Mouse (Mus musculus): ENCODE results near the gene Hdac4.

Gene Hdac4

GRCm38 (mm10) chr1:92069932-92070677 is 125.4 kb downstream of the Hdac4 start:
- in situ Hi-C loops (cut with MboI, MseI), result loop anchor here (10.0 to 25.0 kb wide), 2 partner anchors 575 to 1967 kb away; partner anchors contain the start of genes Cops9 (in 1 of the 2) and Otos (in 1 of the 2)

GRCm38 (mm10) chr1:92069464-92069863 is 126.0 kb downstream of the Hdac4 start:
- in situ Hi-C loops (cut with MboI, MseI), result loop anchor here in 1 of 2 experiments (25.0 kb wide), 1 partner anchor 1968 kb away; no protein-coding TSS in a partner anchor

- in situ Hi-C loops (cut with MboI, MseI), result loop anchor here in 1 of 2 experiments (25.0 kb wide), 1 partner anchor 1973 kb away; no protein-coding TSS in a partner anchor
Measured at GRCm38 (mm10) chr1:92064307-92064706, 131.2 kb downstream of the Hdac4 start.

DNA sequence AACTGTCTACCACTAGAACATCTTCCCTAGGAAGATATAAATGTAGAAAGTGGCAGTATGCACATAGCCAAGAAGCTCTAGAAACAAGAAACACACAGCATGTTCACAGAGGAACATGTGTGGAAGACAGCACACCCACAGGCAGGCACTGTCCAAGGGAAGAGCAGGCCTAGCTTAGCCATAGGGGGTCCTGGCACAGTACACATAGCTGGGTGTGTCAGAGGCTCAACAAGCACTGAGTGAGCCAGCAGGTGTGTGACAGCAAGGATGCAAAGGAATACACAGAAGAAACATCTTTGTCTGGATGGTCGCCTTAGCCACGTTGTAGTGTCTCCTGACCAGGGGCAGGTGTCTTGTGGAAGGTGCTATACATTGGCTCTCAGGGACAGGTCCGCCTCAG is 132.2 kb downstream of the Hdac4 start:
- in situ Hi-C loops (cut with MboI, MseI), result loop anchor here in 1 of 2 experiments (25.0 kb wide), 1 partner anchor 1974 kb away; no protein-coding TSS in a partner anchor

GRCm38 (mm10) chr1:92061198-92062073 is 134.1 kb downstream of the Hdac4 start:
- in situ Hi-C loops (cut with MboI, MseI), result loop anchor here in 1 of 2 experiments (25.0 kb wide), 1 partner anchor 1976 kb away; no protein-coding TSS in a partner anchor

- in situ Hi-C loops (cut with MboI, MseI), result loop anchor here in 1 of 2 experiments (25.0 kb wide), 1 partner anchor 1977 kb away; no protein-coding TSS in a partner anchor
Measured at GRCm38 (mm10) chr1:92060532-92061064, 134.9 kb downstream of the Hdac4 start.

- in situ Hi-C loops (cut with MboI, MseI), result loop anchor here (5.0 to 25.0 kb wide), 2 partner anchors 58 to 1978 kb away; no protein-coding TSS in a partner anchor
Measured at GRCm38 (mm10) chr1:92059571-92059970, 135.9 kb downstream of the Hdac4 start.

GRCm38 (mm10) chr1:92058731-92059425 is 136.6 kb downstream of the Hdac4 start:
- in situ Hi-C loops (cut with MboI, MseI), result loop anchor here (5.0 to 25.0 kb wide), 2 partner anchors 58 to 1978 kb away; no protein-coding TSS in a partner anchor

- in situ Hi-C loops (cut with MboI, MseI), result loop anchor here (5.0 to 25.0 kb wide), 2 partner anchors 60 to 1980 kb away; no protein-coding TSS in a partner anchor
Measured at GRCm38 (mm10) chr1:92057068-92057467, 138.4 kb downstream of the Hdac4 start.

DNA sequence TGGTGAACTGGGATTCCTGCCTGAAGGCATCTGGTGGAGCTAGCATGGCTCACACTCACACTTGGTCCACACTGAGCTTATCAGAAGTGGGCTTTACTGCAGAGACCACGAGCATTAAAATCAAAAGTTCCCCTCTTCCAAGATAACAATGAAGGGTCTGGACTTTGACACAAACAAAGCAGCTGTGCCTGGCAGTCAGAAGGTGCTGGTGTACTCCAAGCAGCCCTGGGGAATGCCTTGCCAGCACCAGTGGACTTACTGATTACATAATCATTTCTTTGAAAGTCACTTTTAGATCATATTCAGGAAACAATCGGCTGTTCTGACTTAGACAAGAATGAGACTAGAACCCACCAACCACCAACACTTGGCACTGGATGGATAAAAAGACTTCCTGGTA is 140.3 kb downstream of the Hdac4 start:
- in situ Hi-C loops (cut with MboI, MseI), result loop anchor here (5.0 to 25.0 kb wide), 2 partner anchors 62 to 1982 kb away; no protein-coding TSS in a partner anchor

DNA sequence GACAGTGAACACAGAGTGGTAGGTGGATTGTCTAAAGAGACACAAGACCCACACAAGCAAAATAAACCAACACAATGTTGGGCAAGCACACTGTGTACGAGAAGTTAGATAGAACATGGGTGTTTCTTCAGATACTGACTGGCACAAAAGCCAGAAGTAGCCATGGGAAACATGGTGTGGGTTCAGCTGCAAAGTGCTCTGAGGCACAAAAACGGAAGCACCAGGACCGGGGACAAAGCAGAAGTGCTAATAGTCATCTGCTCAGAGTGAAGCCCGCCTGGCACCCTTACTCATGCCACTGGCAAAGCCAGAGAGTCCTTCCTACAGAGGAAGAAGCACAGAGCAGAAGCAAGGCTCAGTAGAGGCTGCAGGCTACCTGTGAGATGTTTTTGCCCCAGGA is 143.3 kb downstream of the Hdac4 start:
- in situ Hi-C loops (cut with MboI, MseI), result loop anchor here (5.0 to 25.0 kb wide), 2 partner anchors 35 to 1985 kb away; no protein-coding TSS in a partner anchor

DNA sequence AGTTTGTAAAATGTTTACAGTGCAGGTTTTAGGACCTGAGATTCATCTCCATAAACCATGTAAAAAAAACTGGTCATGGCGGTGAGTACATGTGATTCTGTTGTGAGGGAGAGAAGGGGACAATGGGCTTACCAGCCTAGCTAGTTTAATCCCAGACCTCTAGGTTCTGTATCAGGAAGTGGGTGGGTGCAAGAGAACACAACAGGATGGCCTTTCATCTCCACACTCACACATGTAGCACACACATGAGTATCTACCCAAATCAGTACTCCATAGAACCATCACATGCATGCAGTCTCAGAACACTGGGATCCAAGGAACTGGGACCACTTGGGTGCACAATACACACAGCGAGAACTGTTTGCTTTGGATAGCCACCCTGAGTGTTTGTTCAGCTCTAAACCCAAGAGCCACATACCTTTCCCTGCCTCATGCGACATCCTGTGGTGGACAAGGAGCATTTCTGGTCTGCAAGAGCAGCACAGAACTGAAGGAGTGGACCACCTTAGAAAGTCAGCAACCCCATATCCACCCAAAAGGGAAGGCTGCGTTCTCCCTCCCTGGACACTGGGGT is 143.9 kb downstream of the Hdac4 start:
- in situ Hi-C loops (cut with MboI, MseI), result loop anchor here (5.0 to 25.0 kb wide), 2 partner anchors 36 to 1986 kb away; no protein-coding TSS in a partner anchor

GRCm38 (mm10) chr1:92050992-92051391 is 144.5 kb downstream of the Hdac4 start:
- in situ Hi-C loops (cut with MboI, MseI), result loop anchor here (5.0 to 25.0 kb wide), 2 partner anchors 36 to 1986 kb away; no protein-coding TSS in a partner anchor

- in situ Hi-C loops (cut with MboI, MseI), result loop anchor here (5.0 to 25.0 kb wide), 2 partner anchors 37 to 1987 kb away; no protein-coding TSS in a partner anchor
Measured at GRCm38 (mm10) chr1:92050566-92050965, 144.9 kb downstream of the Hdac4 start.

DNA sequence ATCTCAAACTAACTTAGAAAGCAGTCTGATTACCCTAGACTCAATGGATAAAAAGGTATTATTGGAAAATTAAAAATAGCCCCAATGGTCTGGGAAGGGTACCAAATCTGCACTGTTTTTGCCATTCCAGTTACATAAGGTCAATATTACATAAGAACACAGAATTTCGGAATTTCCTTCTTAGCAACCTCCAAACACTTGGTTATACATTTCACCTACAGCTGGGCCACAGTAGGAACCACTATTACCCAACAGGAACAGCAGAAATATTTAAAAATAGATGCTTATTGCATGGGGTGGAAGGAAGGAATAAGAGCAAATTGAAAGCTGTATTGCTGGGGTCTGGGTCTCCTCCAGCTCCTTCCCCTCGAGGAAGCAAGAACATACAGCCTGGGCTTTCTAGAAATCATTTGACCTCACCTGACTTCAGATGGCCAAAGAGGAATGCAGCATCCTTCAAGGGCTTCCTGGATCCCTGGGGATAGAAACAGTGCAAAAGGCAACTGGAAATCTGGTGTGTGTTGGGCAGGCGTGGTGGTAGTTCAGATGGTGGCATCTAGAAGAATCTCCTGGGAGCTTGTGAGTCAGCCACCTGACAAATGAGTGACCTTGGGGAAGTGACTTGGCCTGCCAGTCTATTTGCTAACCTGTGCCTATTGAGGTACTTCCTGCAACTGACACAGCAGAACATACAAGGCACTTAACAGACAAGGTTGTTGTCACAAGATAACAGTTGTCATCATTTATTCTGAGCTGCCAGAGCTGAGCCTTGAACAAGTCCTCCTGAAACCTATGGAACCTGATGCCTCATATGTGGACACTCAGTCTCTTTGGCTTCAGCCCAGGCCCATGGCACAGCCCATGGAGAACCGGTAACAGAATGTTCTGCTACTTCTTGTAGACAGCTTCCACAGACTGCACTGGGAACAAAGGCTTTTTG is 146.8 kb downstream of the Hdac4 start:
- in situ Hi-C loops (cut with MboI, MseI), result loop anchor here in 1 of 2 experiments (10.0 kb wide), 1 partner anchor 1026 kb away; no protein-coding TSS in a partner anchor

DNA sequence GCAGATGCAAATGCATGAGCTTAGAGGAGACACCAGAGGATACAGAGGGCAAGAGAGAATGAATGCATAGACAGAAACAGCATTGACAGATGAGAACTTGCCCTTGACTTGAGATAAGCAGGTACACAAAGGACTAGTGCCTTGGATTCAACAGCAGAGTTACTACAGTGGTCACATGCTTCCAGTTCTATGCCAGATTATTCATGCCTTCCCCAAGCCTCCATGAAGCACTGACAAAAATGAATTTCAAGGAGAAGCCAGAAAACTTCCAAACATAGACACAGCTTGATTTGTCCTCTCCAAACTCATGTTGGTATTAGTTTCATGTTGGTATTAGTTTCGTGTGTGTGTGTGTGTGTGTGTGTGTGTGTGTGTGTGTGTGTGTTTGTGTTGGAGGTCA is 149.8 kb downstream of the Hdac4 start:
- in situ Hi-C loops (cut with MboI, MseI), result loop anchor here in 1 of 2 experiments (10.0 kb wide), 1 partner anchor 1029 kb away; no protein-coding TSS in a partner anchor

GRCm38 (mm10) chr1:92044868-92045267 is 150.6 kb downstream of the Hdac4 start:
- in situ Hi-C loops (cut with MboI, MseI), result loop anchor here in 1 of 2 experiments (10.0 kb wide), 1 partner anchor 1030 kb away; no protein-coding TSS in a partner anchor

- in situ Hi-C loops (cut with MboI, MseI), result loop anchor here in 1 of 2 experiments (10.0 kb wide), 1 partner anchor 1031 kb away; no protein-coding TSS in a partner anchor
Measured at GRCm38 (mm10) chr1:92043989-92044388, 151.5 kb downstream of the Hdac4 start.

Data from T-helper 17 cell (primary cell).